Mouse (Mus musculus) gastrocnemius, postnatal 36 days (tissue): ENCODE measurements at regions not wholly inside any gene's neighbourhood (a gene's known extent, or its start where the extent isn't known, plus 50 kb on each side); places are given as distances from the start of the nearest gene placed in this dataset.

Source experiments
- DNase-seq, 2 experiments: peaks; one replicate each; pipeline ENCODE4 v3.0.0; 2022
- intact Hi-C: fragments of 180-260 bp; cut with DNase I; formaldehyde crosslinking; loops from one replicate; pipeline ENCODE4 v1.15.1; 2025

GRCm38 (mm10) chr3:66519925-66520324 lies 223.3 kb upstream of the Veph1 start:
- DNase-seq = no peak
- intact Hi-C loops = no loop called here

- DNase-seq = no peak
- intact Hi-C loops = no loop called here
Measured at GRCm38 (mm10) chr3:66518289-66518688, 221.7 kb upstream of the Veph1 start.

GRCm38 (mm10) chr3:66515773-66516406 lies 219.3 kb upstream of the Veph1 start:
- peak in 1 of 2 experiments; percentile 5 for DNase-seq
- intact Hi-C loops = no loop called here

GRCm38 (mm10) chr3:66514587-66514986 lies 217.9 kb upstream of the Veph1 start:
- no peak for DNase-seq
- intact Hi-C loops = no loop called here

- DNase-seq = no peak
- intact Hi-C loops = no loop called here
Measured at GRCm38 (mm10) chr3:66512408-66512807, 215.8 kb upstream of the Veph1 start.

- DNase-seq = no peak
- intact Hi-C loops = no loop called here
Measured at GRCm38 (mm10) chr3:66510455-66510854, 213.8 kb upstream of the Veph1 start.

GRCm38 (mm10) chr3:66506125-66506524 lies 209.5 kb upstream of the Veph1 start:
- DNase-seq = no peak
- intact Hi-C loops = loop anchor here (10.0 kb wide), 1 partner anchor 479 kb away; the partner anchor contains the start of genes Rsrc1 and Shox2

- no peak for DNase-seq
- intact Hi-C loops = loop anchor here (10.0 kb wide), 1 partner anchor 479 kb away; the partner anchor contains the start of genes Rsrc1 and Shox2
Measured at GRCm38 (mm10) chr3:66505476-66506076, 208.9 kb upstream of the Veph1 start.

GRCm38 (mm10) chr3:66504717-66505116 lies 208.1 kb upstream of the Veph1 start:
- intact Hi-C loops = loop anchor here (10.0 kb wide), 1 partner anchor 480 kb away; the partner anchor contains the start of genes Rsrc1 and Shox2
- DNase-seq = no peak

- no peak for DNase-seq
- intact Hi-C loops = loop anchor here (10.0 kb wide), 1 partner anchor 481 kb away; the partner anchor contains the start of genes Rsrc1 and Shox2
Measured at GRCm38 (mm10) chr3:66503615-66504014, 207.0 kb upstream of the Veph1 start.

- intact Hi-C loops = loop anchor here (10.0 kb wide), 1 partner anchor 483 kb away; the partner anchor contains the start of genes Rsrc1 and Shox2
Measured at GRCm38 (mm10) chr3:66501865-66502264, 205.2 kb upstream of the Veph1 start.

GRCm38 (mm10) chr3:66494442-66495113 lies 197.9 kb upstream of the Veph1 start:
- no peak for DNase-seq
- intact Hi-C loops = no loop called here

More at GRCm38 (mm10) chr3:66501865-66502264, 205.2 kb upstream of the Veph1 start:
- no peak for DNase-seq

GRCm38 (mm10) chr3:66490696-66491357 lies 194.2 kb upstream of the Veph1 start:
- intact Hi-C loops = no loop called here
- no peak for DNase-seq

- no peak for DNase-seq
- intact Hi-C loops = no loop called here
Measured at GRCm38 (mm10) chr3:66488724-66489123, 192.1 kb upstream of the Veph1 start.

- intact Hi-C loops = no loop called here
- DNase-seq = no peak
Measured at GRCm38 (mm10) chr3:66486658-66487057, 190.0 kb upstream of the Veph1 start.

GRCm38 (mm10) chr3:66486184-66486583 lies 189.5 kb upstream of the Veph1 start:
- DNase-seq = no peak
- intact Hi-C loops = no loop called here

GRCm38 (mm10) chr3:66480718-66481117 lies 184.1 kb upstream of the Veph1 start:
- intact Hi-C loops = no loop called here
- no peak for DNase-seq

GRCm38 (mm10) chr3:66479266-66479665 lies 182.6 kb upstream of the Veph1 start:
- DNase-seq = no peak
- intact Hi-C loops = no loop called here

- no peak for DNase-seq
- intact Hi-C loops = no loop called here
Measured at GRCm38 (mm10) chr3:66466321-66466720, 169.7 kb upstream of the Veph1 start.

GRCm38 (mm10) chr3:66465371-66465770 lies 168.7 kb upstream of the Veph1 start:
- no peak for DNase-seq
- intact Hi-C loops = no loop called here

GRCm38 (mm10) chr3:66462341-66462740 lies 165.7 kb upstream of the Veph1 start:
- DNase-seq = no peak
- intact Hi-C loops = no loop called here
